Mouse (Mus musculus) mouse embryonic stem cell (cell line): ENCODE measurements around the gene Wdr46.

Source experiments
- in situ Hi-C, 2 experiments: fragments of 300-500 bp; cut with MboI; formaldehyde crosslinking; loops; 1 replicate in 1 of 2; 3 replicates in 1 of 2; pipeline ENCODE4 v1.14.3; 2019 to 2020; ENCODE audit warnings: low sequenced_read_pairs in 2 of 2, low pct_unique_long_range_greater_than_20kb in 1 of 2, mixed read lengths in 1 of 2; ENCODE audit not compliant: unreplicated experiment in 1 of 2

Wdr46 gene

GRCm38 (mm10) chr17:33909869-33910250 is 30.6 kb upstream of the Wdr46 start:
- in situ Hi-C loops: no loop called here

GRCm38 (mm10) chr17:33910346-33911051 is 30.0 kb upstream of the Wdr46 start:
- in situ Hi-C loops: no loop called here

DNA sequence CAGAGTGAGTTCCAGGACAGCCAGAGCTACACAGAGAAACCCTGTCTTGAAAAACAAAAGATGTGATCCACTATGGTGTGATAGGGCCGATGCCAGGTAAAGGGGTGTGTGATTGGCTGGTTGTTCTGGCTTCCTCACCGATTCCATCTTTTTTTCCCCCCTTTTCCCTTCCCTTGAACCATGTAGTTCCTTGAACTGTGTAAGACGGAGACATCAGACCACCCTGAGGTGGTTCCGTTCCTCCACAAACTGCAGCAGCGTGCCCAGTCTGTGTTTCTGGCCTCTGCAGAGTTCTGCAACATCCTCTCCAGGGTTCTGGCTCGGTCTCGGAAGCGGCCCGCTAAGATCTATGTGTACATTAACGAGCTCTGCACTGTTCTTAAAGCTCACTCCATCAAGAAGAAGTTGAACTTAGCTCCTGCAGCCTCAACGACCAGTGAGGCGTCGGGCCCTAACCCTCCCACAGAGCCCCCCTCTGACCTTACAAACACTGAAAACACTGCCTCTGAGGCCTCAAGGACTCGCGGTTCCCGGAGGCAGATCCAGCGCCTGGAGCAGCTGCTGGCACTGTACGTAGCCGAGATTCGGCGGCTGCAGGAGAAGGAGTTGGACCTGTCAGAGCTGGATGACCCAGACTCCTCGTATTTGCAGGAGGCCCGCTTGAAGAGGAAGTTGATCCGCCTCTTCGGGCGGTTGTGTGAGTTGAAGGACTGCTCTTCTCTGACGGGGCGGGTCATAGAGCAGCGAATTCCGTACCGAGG is 29.2 kb upstream of the Wdr46 start:
- in situ Hi-C loops: no loop called here

DNA sequence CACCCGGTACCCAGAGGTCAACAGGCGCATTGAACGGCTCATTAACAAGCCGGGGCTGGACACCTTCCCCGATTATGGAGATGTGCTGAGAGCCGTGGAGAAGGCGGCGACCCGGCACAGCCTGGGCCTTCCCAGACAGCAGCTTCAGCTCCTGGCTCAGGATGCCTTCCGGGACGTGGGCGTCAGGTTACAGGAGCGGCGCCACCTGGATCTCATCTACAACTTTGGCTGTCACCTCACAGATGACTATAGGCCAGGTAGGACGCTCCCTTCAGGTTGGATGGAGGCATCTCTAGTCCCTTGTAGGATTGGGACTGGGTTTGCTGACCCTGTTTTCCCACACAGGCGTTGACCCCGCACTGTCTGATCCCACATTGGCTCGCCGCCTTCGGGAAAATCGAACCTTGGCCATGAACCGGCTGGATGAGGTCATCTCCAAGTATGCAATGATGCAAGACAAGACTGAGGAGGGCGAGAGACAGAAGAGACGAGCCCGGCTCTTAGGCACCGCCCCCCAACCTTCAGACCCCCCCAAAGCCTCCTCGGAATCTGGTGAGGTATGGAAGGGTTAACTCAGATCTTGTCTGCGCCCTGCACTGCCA is 28.5 kb upstream of the Wdr46 start:
- in situ Hi-C loops: no loop called here

- in situ Hi-C loops: no loop called here
Measured at GRCm38 (mm10) chr17:33913264-33913663, 27.2 kb upstream of the Wdr46 start.

DNA sequence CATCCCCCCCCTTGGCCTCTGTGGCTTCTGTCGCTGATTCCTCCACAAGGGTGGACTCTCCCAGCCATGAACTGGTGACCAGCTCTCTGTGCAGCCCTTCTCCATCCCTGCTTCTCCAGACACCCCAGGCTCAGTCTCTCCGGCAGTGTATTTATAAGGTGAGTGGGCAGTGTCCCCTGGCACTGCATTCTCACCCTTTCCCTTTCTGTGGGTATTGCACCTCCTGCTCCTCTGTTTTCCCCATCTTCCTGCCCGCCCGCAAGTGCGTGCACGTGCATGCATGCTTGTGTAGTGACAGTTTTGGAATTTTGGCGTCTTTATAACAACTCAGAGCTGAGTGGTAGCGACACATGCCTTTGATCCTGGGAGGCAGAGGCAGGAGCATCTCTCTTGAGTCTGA is 26.6 kb upstream of the Wdr46 start:
- in situ Hi-C loops: no loop called here

DNA sequence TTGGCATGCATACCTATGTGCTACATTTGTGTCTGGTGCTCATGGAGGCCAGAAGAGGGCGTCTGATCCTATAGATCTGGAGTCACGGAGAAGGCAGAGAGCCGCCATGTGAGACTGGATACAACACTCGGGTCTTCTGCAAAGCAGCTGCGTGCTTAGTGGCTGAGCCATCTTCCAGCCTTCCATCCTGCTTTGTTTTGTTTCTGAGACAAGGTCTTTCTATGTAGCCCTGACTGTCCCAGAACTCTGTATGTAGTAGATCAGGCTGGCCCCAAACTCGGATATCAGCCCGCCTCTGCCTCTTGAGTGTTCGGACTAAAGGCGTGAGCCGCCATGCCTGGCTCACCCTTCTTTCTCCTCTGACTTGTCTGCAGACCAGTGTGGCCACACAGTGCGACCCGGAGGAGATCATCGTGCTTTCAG is 25.5 kb upstream of the Wdr46 start:
- in situ Hi-C loops: no loop called here

DNA sequence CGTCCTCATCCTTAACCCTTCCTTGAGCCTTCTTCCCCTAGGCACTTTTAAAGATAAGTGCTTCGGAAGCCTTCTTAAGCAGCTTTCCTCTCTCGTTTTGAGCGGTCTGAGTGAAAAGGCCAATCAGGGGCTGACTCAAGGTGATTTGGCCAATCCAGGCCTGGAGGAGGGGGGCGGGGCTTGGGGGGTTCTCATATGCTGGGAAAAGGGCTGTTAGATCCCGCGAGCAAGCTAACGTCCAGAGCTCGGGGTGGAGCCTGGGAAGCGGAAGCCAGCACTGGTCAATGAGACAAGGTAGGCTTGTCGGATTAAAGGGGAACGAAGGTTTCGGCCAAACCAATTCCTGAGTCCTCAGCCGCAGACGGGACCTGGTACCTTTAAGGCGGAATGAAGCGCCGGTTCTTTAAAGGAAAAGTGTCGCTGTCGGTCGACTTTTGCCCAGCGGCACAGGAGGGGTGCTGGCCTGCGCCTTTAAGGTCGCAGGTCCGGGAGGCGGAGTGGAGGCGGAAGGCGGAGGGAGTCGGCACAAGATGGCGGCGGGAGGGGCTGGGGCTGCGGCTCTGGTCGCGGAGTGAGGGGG is 24.7 kb upstream of the Wdr46 start, which contains the start of the genes Tapbp and Zbtb22:
Gene Tapbp (plus strand): TSS at position 229 of the 580 bp plus-strand sequence.
Gene Zbtb22 (plus strand): TSS at position 234 of the 580 bp plus-strand sequence.
- in situ Hi-C loops: no loop called here

DNA sequence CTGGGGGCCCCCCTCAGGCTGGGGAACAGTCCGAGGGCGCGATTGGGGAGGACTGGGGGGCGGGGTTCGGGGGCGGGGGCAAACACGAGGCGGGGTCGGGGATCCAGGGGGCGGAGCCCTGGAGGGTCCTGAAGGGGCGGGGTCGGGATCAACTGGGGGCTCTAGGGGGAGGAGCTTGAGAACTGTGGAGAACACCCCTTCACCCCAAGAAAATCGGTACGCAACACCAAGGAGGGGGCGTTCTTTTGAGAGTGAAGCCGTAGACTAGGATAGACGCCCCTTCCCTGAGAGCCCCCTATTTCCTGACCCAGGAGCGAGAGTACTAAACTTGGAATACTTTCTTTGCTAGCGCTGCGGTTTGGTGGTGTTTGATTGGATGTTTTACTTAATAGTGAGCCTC is 24.2 kb upstream of the Wdr46 start:
- in situ Hi-C loops: no loop called here

DNA sequence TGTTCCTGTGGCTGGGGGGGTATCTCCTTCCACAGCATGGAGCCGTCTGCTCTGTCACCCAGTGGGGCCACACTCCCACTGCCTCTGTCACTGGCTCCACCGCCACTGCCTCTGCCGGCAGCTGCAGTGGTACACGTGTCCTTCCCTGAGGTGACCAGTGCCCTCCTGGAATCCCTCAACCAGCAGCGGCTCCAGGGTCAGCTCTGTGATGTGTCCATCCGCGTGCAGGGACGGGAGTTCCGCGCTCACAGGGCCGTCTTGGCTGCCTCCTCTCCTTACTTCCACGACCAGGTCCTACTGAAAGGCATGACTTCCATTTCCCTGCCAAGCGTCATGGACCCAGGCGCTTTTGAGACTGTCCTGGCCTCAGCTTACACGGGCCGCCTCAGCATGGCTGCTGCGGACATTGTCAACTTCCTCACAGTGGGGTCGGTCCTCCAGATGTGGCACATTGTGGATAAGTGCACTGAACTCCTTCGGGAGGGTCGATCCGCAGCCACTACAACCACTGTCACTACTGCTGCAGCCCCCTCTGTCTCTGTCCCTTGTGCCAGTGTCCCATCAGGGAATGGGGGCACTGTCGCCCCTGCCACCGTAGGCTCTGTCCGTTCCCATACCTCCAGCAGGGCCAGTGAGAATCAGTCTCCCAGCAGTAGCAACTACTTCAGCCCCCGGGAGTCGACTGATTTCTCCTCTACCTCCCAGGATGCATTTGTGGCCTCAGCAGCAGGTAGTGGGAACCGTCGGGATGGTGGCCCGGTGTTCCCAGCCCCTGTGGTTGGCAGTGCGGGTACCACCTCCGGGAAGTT is 23.4 kb upstream of the Wdr46 start:
- in situ Hi-C loops: no loop called here

GRCm38 (mm10) chr17:33917656-33918292 is 22.7 kb upstream of the Wdr46 start:
- in situ Hi-C loops: no loop called here

DNA sequence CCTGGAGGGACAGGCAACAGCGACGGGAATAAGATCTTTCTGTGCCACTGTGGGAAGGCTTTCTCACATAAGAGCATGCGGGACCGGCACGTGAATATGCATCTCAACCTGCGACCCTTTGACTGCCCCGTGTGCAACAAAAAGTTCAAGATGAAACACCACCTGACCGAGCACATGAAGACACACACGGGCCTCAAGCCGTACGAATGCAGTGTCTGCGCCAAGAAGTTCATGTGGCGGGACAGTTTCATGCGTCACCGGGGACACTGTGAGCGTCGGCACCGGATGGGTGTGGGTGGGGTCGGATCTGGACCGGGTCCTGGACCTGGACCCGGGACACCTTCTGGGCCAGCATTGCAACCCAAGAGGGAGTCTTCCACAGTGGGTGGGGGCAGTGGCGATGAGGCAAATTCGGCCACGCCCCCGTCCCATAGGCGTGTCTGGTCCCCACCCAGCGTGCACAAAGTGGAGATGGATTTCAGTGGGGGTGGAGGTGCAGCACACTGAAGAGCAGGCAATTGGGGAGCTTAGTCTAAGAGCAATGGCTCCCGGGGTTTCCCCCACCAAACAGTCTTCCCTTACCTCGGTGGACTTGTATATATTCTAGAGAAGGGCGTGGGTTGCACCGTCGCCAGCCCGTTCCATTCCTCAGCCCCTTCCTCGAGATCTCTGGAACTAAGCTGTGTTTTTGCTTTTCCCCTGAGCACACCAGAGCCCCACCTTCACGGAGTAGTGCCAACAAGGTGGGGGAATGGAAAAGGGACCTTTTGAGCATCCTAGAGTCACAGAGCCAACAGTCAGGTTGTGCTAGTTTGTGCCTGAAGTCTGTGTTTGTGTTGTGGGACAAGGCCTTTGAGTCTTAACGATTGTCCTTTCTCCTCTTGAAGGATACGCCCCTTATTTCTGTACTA is 21.9 kb upstream of the Wdr46 start:
- in situ Hi-C loops: no loop called here

DNA sequence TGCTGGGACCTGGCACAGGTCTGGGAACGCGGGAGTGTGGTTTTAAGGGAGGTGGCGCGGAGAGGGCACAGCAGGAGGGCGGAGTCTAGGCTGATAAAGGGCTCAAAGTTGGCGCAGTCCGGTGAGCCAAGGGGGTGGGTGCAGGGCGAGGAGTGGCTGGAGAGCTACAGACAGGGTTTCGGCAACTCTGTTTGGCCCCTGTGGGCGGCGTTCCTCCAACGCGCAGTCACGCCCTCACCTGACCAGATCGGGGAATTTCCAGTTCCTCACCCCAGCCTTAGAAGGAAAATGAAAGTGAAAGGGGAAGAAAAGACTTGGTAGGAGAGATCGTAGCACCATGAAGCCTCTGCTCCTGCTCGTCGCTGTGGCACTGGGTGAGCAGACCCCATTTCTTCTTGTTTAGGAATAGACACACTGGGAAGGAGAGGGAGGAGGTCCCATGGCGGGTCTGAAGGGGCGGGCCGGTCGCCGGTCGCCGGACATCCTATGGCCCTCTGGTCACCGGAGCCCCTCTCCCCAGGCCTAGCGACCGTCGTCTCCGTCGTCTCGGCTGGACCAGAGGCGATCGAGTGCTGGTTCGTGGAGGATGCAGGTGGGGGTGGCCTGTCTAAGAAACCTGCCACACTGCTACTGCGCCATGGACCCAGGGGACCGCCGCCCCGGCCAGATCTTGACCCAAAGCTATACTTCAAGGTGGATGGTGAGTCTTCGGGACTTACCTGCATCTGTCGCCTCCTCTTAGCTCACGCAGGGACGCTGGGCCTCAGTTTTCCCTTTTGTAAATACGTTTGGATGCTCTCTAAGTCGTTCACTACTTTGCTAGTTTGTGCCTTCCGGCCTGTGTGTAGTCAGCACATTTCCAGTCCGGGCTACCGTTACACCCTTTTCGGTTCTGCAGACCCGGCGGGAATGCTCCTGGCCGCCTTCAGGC is 20.8 kb upstream of the Wdr46 start:
- in situ Hi-C loops: no loop called here

DNA sequence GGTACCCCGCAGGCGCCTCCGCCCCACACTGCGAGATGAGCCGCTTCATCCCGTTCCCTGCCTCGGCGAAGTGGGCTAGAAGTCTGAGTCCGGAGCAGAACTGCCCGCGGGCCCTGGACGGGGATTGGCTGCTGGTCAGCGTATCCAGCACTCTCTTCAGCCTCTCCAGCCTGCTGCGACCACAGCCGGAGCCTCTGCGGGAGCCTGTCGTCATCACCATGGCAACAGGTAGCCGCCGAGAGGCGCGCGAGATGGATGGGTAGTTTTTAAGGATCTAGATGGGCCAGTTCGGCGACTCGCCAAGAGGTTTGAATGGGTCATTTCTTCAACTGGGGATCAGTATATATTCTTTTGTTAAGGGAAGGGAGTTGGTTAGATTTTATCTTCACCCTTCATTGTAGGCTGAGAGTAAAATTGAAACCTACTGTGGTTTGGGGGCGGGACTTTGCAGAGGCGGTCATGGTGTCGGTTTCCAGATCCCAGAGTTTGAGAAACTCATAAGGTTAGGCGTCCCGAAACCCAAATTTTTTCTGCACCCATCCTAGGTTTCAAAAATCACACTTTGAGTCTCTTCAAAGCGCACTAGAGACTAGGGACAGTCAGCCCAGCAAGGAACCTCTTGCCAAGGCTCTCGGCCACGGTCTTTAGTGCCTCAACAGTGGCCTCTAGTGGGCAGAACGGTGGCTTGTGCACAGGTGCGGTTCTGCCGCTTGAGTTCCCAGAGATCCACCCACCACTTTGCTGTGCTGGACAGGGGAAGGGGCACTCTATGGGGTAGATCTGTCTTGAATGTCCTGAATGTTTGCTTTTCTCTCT is 20.0 kb upstream of the Wdr46 start:
- in situ Hi-C loops: no loop called here

DNA sequence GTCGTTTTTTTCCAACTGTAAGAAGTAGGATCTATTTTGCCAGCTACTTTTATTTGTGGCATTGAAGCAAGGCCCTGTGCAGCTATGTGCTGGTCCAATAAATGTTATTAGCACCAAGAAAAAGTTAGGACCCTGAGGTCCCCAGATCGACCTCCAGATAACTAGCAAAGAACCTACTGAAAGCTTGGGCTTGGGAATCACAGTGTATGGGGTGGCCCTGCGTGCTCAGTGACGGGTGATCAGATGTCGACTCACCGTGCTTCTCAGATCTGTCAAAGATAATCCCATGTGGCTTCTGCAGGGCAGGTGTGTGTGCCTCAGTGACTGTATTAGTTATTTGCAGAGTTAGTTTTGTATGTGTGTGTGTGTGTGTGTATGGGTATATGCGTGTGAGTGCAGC is 19.1 kb upstream of the Wdr46 start:
- in situ Hi-C loops: no loop called here
